Mouse (Mus musculus) MEL (cell line): Measurements from ENCODE around the gene Ybx2. TPM values are rescaled to one million over a fixed set of nuclear protein-coding genes. Genes with fewer than 3 reads are reported as not detected.

Experiments
- DNase-seq: peaks from one replicate; pipeline ENCODE4 v3.0.0; 2011; ENCODE audit warnings: low read depth, low spot score
- H3K27ac ChIP-seq: 2 replicates; pipeline ENCODE4 v1.5.1; 2012; ENCODE audit warnings: low read depth, mild to moderate bottlenecking, control low read depth, low read length, moderate library complexity; ENCODE audit not compliant: control insufficient read depth
- H3K27me3 ChIP-seq, 2 experiments: fragments of 150-350 bp in 1 of 2; sonication (generic) in 1 of 2; 2 replicates each; pipeline ENCODE4 v1.6.1; 2012; ENCODE audit warnings: low read length in 2 of 2, mild to moderate bottlenecking in 2 of 2, improper control_type of control experiment in 1 of 2, moderate library complexity in 1 of 2; ENCODE audit not compliant: insufficient read depth in 2 of 2, control insufficient read depth in 1 of 2
- H3K36me3 ChIP-seq, 2 experiments: 2 replicates each; pipeline ENCODE4 v1.6.1; 2012 to 2014; ENCODE audit warnings: low read length in 2 of 2, improper control_type of control experiment in 1 of 2, inconsistent platforms in 1 of 2, mild to moderate bottlenecking in 1 of 2; ENCODE audit not compliant: insufficient read depth in 2 of 2, control insufficient read depth in 1 of 2
- H3K4me1 ChIP-seq, 2 experiments: fragments of 150-350 bp in 1 of 2; sonication (generic) in 1 of 2; 2 replicates each; pipeline ENCODE4 v1.6.1; 2012; ENCODE audit warnings: low read length in 2 of 2, improper control_type of control experiment in 1 of 2, mild to moderate bottlenecking in 1 of 2; ENCODE audit not compliant: insufficient read depth in 2 of 2, control insufficient read depth in 1 of 2
- H3K4me3 ChIP-seq, 2 experiments: fragments of 150-350 bp in 1 of 2; sonication (generic) in 1 of 2; 2 replicates each; pipeline ENCODE4 v1.5.1; 2012; ENCODE audit warnings: low read depth in 2 of 2, low read length in 2 of 2, mild to moderate bottlenecking in 2 of 2, moderate library complexity in 2 of 2, control low read depth in 1 of 2, improper control_type of control experiment in 1 of 2; ENCODE audit not compliant: control insufficient read depth in 1 of 2, insufficient read depth in 1 of 2
- H3K79me2 ChIP-seq: 2 replicates; pipeline ENCODE4 v1.6.1; 2012; ENCODE audit warnings: mild to moderate bottlenecking, low read length, moderate library complexity; ENCODE audit not compliant: control insufficient read depth, poor library complexity, insufficient read depth
- H3K9ac ChIP-seq: 2 replicates; pipeline ENCODE4 v1.6.1; 2012; ENCODE audit warnings: low read depth, mild to moderate bottlenecking, control low read depth, low read length, moderate library complexity; ENCODE audit not compliant: control insufficient read depth, poor library complexity, severe bottlenecking
- H3K9me3 ChIP-seq: fragments of 150-350 bp; sonication (generic); replicated peaks from 2 replicates; pipeline ENCODE4 v1.6.1; 2012; ENCODE audit warnings: mild to moderate bottlenecking, low read length, improper control_type of control experiment, moderate library complexity; ENCODE audit not compliant: insufficient read depth
- BHLHE40 ChIP-seq: IDR thresholded peaks from 2 replicates; pipeline ENCODE4 v1.6.1; 2012; ENCODE audit warnings: low read depth, mild to moderate bottlenecking, inconsistent platforms, low read length, improper control_type of control experiment, borderline replicate concordance
- CTCF ChIP-seq, 3 experiments: IDR thresholded peaks in 2 of 3; conservative IDR thresholded peaks in 1 of 3; 2 replicates each; pipeline ENCODE4 v1.5.1; 2011 to 2012; ENCODE audit warnings: low read length in 3 of 3, low read depth in 2 of 3, mild to moderate bottlenecking in 2 of 3, improper control_type of control experiment in 1 of 3, inconsistent platforms in 1 of 3, mixed read lengths in 1 of 3, moderate library complexity in 1 of 3; ENCODE audit not compliant: control insufficient read depth in 1 of 3, insufficient read depth in 1 of 3, poor library complexity in 1 of 3, severe bottlenecking in 1 of 3
- E2F4 ChIP-seq: IDR thresholded peaks from 2 replicates; pipeline ENCODE4 v1.6.1; 2011; ENCODE audit warnings: low read depth, low read length, improper control_type of control experiment, borderline replicate concordance
- ELF1 ChIP-seq: IDR thresholded peaks from 2 replicates; pipeline ENCODE4 v1.6.1; 2014; ENCODE audit warnings: low read depth, mild to moderate bottlenecking, inconsistent platforms, low read length, improper control_type of control experiment, moderate library complexity
- EP300 ChIP-seq, 2 experiments: IDR thresholded peaks; 2 replicates each; pipeline ENCODE4 v1.6.1; 2011; ENCODE audit warnings: improper control_type of control experiment in 2 of 2, low read length in 2 of 2, low read depth in 1 of 2, mild to moderate bottlenecking in 1 of 2
- ETS1 ChIP-seq: IDR thresholded peaks from 2 replicates; pipeline ENCODE4 v1.6.1; 2012; ENCODE audit warnings: low read depth, mild to moderate bottlenecking, inconsistent platforms, low read length, improper control_type of control experiment, moderate library complexity
- GABPA ChIP-seq: IDR thresholded peaks from 2 replicates; pipeline ENCODE4 v1.6.1; 2012; ENCODE audit warnings: low read depth, mild to moderate bottlenecking, inconsistent platforms, low read length, improper control_type of control experiment, moderate library complexity
- JUND ChIP-seq: IDR thresholded peaks from 2 replicates; pipeline ENCODE4 v1.6.1; 2011; ENCODE audit warnings: low read depth, mild to moderate bottlenecking, improper control_type of control experiment, low read length
- MAX ChIP-seq: IDR thresholded peaks from 2 replicates; pipeline ENCODE4 v1.6.1; 2011; ENCODE audit warnings: low read length, improper control_type of control experiment
- MAZ ChIP-seq: IDR thresholded peaks from 2 replicates; pipeline ENCODE4 v1.6.1; 2012; ENCODE audit warnings: low read depth, mild to moderate bottlenecking, inconsistent platforms, low read length, improper control_type of control experiment
- MEF2A ChIP-seq: IDR thresholded peaks from 2 replicates; pipeline ENCODE4 v1.6.1; 2014; ENCODE audit warnings: low read depth, mild to moderate bottlenecking, inconsistent platforms, low read length, improper control_type of control experiment; ENCODE audit not compliant: poor library complexity, insufficient replicate concordance, severe bottlenecking; ENCODE audit errors: extremely low read depth
- MYB ChIP-seq: IDR thresholded peaks from 2 replicates; pipeline ENCODE4 v1.6.1; 2011; ENCODE audit warnings: mild to moderate bottlenecking, low read depth, low read length, improper control_type of control experiment
- POLR2AphosphoS2 ChIP-seq: IDR thresholded peaks from 2 replicates; pipeline ENCODE4 v1.6.1; 2011; ENCODE audit warnings: low read length, improper control_type of control experiment
- RCOR1 ChIP-seq: IDR thresholded peaks from 2 replicates; pipeline ENCODE4 v1.6.1; 2012; ENCODE audit warnings: low read depth, mild to moderate bottlenecking, inconsistent platforms, low read length, improper control_type of control experiment
- SIN3A ChIP-seq: IDR thresholded peaks from 2 replicates; pipeline ENCODE4 v1.6.1; 2012; ENCODE audit warnings: low read length, improper control_type of control experiment, inconsistent platforms
- TCF12 ChIP-seq: IDR thresholded peaks from 2 replicates; pipeline ENCODE4 v1.6.1; 2014; ENCODE audit warnings: low read depth, mild to moderate bottlenecking, inconsistent platforms, low read length, improper control_type of control experiment, moderate library complexity
- UBTF ChIP-seq: IDR thresholded peaks from 2 replicates; pipeline ENCODE4 v1.6.1; 2012; ENCODE audit warnings: low read depth, mild to moderate bottlenecking, inconsistent platforms, low read length, improper control_type of control experiment, moderate library complexity, borderline replicate concordance; ENCODE audit not compliant: insufficient read depth
- ZMIZ1 ChIP-seq: IDR thresholded peaks from 2 replicates; pipeline ENCODE4 v1.6.1; 2012; ENCODE audit warnings: low read depth, mild to moderate bottlenecking, inconsistent platforms, low read length, improper control_type of control experiment, moderate library complexity
- ZNF384 ChIP-seq: IDR thresholded peaks from 2 replicates; pipeline ENCODE4 v1.6.1; 2012; ENCODE audit warnings: low read depth, mild to moderate bottlenecking, inconsistent platforms, low read length, improper control_type of control experiment
- polyA plus RNA-seq, 2 experiments: library from polyadenylated mRNA; stranded (reverse) in 1 of 2; unstranded in 1 of 2; fragments of >175 nt in 1 of 2; fragments of >200 nt in 1 of 2; gene quantifications; 2 replicates each; pipeline versions ENCODE4 v1.2.1 to v1.2.4; 2012; ENCODE audit warnings: low replicate concordance in 2 of 2, low read depth in 1 of 2; ENCODE audit not compliant: insufficient read length in 2 of 2, insufficient read depth in 1 of 2, missing spikeins in 1 of 2
- total RNA-seq: library from RNA; depleted of rRNA; stranded (reverse); fragments of 300-350 nt; gene quantifications from 2 replicates; pipeline ENCODE4 v1.2.3, GENCODE M21; 2012

The Ybx2 gene
- total and polyA plus RNA-seq, 3 experiments = 0.50 to 0.92 TPM; not detected in 1

DNA sequence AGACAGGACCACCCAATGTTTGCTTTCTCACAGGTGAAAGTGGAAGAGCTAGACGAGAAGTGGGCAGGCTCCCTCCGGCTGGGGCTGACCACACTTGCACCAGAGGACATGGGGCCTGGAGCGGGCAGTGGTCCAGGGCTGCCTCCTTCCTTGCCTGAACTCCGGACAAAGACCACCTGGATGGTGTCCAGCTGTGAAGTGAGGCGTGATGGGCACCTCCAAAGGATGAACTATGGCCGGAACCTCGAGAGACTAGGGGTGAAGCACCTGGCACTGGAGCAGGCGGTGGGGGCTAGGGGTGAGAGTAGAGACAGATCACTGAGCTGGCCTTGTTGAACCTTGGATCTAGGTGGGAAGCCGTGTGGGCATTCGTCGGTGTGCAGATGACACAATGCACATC is 27.0 kb upstream of the Ybx2 start:
- Histone ChIP-seq H3K36me3 (peaks cover 4 to 13% of the 10 kb centered on the region in 2 experiments; a peak in 2 of 4 replicates), H3K4me1 (peaks cover 0 to 11% of the 10 kb centered on the region in 2 experiments; a peak in 2 of 4 replicates), H3K4me3 (no peak overlapping the region), H3K9me3 (no peaks in the 10 kb centered on the region), H3K27me3 (no peaks in the 10 kb centered on the region), H3K27ac (no peak overlapping the region), H3K9ac (no peak overlapping the region), H3K79me2 (no peaks in the 10 kb centered on the region)
- no peak for DNase-seq
- no peak for TF ChIP-seq GABPA
- no peak for TF ChIP-seq MYB
- TF ChIP-seq E2F4 = no peak
- TF ChIP-seq TCF12 = no peak
- no peak for TF ChIP-seq CTCF (IDR thresholded peaks at IDR 0.05 in 2 of 3, conservative IDR thresholded peaks at IDR 0.05 in 1 of 3; ENCODE audit: control insufficient read depth in 1 of 3, insufficient read depth in 1 of 3, low read depth in 2 of 3, low read length in 3 of 3, poor library complexity in 1 of 3, severe bottlenecking in 1 of 3)
- TF ChIP-seq POLR2AphosphoS2 = no peak
- no peak for TF ChIP-seq UBTF
- no peak for TF ChIP-seq ZMIZ1
- TF ChIP-seq MEF2A = no peak
- no peak for TF ChIP-seq ETS1
- TF ChIP-seq SIN3A = no peak
- TF ChIP-seq ZNF384 = no peak
- TF ChIP-seq ELF1 = no peak
- no peak for TF ChIP-seq RCOR1
- TF ChIP-seq MAZ = no peak
- TF ChIP-seq BHLHE40 = no peak
- no peak for TF ChIP-seq MAX
- no peak for TF ChIP-seq JUND

DNA sequence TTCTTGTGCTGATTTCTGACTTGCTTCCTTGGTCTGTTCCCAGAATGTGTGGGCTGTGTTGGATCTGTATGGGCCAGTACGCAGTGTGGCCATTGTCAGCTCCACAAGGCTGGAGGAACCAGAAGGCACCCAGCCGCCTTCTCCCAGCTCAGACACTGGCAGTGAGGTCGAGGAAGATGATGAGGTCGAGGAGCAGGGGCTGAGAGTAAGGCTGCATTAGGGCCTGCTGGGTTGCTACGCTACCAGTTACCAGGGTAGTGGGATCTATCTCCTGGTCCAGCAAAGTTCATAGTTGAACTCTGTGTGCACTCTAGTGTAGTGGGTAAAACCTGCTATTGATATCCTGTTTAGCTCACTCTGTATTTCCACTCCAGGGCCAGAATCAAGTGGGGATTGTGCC is 26.4 kb upstream of the Ybx2 start:
- Histone ChIP-seq H3K4me3 (no peak overlapping the region), H3K79me2 (peaks cover 3% of the 10 kb centered on the region), H3K36me3 (peaks cover 4 to 13% of the 10 kb centered on the region in 2 experiments; a peak in 2 of 4 replicates), H3K9ac (no peak overlapping the region), H3K27ac (no peak overlapping the region), H3K9me3 (no peaks in the 10 kb centered on the region), H3K4me1 (peaks cover 0 to 11% of the 10 kb centered on the region in 2 experiments; a peak in 2 of 4 replicates), H3K27me3 (no peaks in the 10 kb centered on the region)
- TF ChIP-seq EP300 (IDR thresholded peaks at IDR 0.05; ENCODE audit: low read depth in 1 of 2, low read length in 2 of 2) = no peak
- DNase-seq = no peak
